Mouse (Mus musculus) midbrain, embryonic 13.5 days (tissue): ENCODE measurements around the gene Hfm1. TPM values are rescaled to one million over a fixed set of nuclear protein-coding genes. Genes with fewer than 3 reads are reported as not detected.
A peak's percentile ranks its signal among the peaks of the same experiment; 100 is the strongest.

ENCODE experiments used
- ATAC-seq: fragments of 200-750 bp; cut with Nextera tagmentation; 2 replicates; pipeline ENCODE4 v1.8.0; 2017; ENCODE audit warnings: mild to moderate bottlenecking, moderate TSS enrichment, moderate library complexity
- H3K27ac ChIP-seq: fragments of 300-500 bp; sonication (generic); 2 replicates; pipeline ENCODE4 v1.5.1; 2015; ENCODE audit warnings: inconsistent platforms, mild to moderate bottlenecking, moderate library complexity
- H3K27me3 ChIP-seq: fragments of 300-500 bp; sonication (generic); 2 replicates; pipeline ENCODE4 v1.6.1; 2015; ENCODE audit warnings: mild to moderate bottlenecking, inconsistent platforms
- H3K36me3 ChIP-seq: fragments of 300-500 bp; sonication (generic); 2 replicates; pipeline ENCODE4 v1.6.1; 2015; ENCODE audit warnings: mild to moderate bottlenecking, inconsistent platforms
- H3K4me1 ChIP-seq: fragments of 300-500 bp; sonication (generic); replicated peaks from 2 replicates; pipeline ENCODE4 v1.6.1; 2015; ENCODE audit warnings: inconsistent platforms
- H3K4me2 ChIP-seq: fragments of 300-500 bp; sonication (generic); replicated peaks from 2 replicates; pipeline ENCODE4 v1.6.1; 2015; ENCODE audit warnings: moderate library complexity, mild to moderate bottlenecking, inconsistent platforms
- H3K4me3 ChIP-seq: fragments of 300-500 bp; sonication (generic); replicated peaks from 2 replicates; pipeline ENCODE4 v1.5.1; 2015; ENCODE audit warnings: mild to moderate bottlenecking, inconsistent platforms
- H3K9ac ChIP-seq: fragments of 300-500 bp; sonication (generic); replicated peaks from 2 replicates; pipeline ENCODE4 v1.6.1; 2015; ENCODE audit warnings: mild to moderate bottlenecking, inconsistent platforms
- H3K9me3 ChIP-seq: fragments of 300-500 bp; sonication (generic); 2 replicates; pipeline ENCODE4 v1.6.1; 2016; ENCODE audit warnings: mild to moderate bottlenecking, inconsistent platforms
- WGBS: fragments of 180-500 bp; shearing (Covaris S2); methylation state at CpG from one replicate; pipeline ENCODE4 v1.1.7; 2015; 5-methylcytosine and 5-hydroxymethylcytosine counted together
- polyA plus RNA-seq: library from polyadenylated mRNA; unstranded; fragments of >200 nt; fragmentation: Nextera tagmentation; extraction: Ambion mirVana; gene quantifications from 2 replicates; pipeline ENCODE4 v1.2.1, GENCODE M21; 2015

The Hfm1 gene
- polyA plus RNA-seq, 1 experiment from 2014 or later: 6.8 TPM

DNA sequence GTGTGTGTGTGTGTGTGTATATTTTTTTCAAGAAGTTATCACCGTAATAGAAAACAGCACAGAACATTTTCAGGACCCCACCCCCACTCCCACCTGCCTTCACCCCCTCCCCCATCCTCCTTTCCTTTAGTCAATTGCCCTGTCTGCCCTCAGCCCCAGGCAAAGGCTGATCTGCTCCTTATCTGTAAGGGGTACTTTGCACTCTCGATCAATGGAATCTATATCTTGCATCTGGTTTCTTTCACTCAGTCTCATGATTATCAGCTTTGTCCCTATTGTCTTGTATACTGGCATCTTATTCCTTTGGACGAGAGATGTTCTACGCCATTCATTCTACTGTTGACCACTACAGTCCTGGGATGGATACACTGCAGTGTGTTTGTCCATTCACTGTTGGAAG, 1.9 kb upstream of the Hfm1 start:
- no peaks in the 10 kb centered on the region for H3K27me3 ChIP-seq
- no peak for ATAC-seq
- no peak overlapping the region for H3K9ac ChIP-seq
- H3K36me3 ChIP-seq: no peaks in the 10 kb centered on the region
- H3K4me2 ChIP-seq: no peak overlapping the region
- 66% methylated on average over 4 of the region's 4 CpGs for WGBS
- H3K27ac ChIP-seq: no peak overlapping the region
- H3K4me3 ChIP-seq: no peak overlapping the region
- no peaks in the 10 kb centered on the region for H3K9me3 ChIP-seq
- H3K4me1 ChIP-seq: peaks cover 13% of the 10 kb centered on the region; the same call in 1 of the 2 replicates

DNA sequence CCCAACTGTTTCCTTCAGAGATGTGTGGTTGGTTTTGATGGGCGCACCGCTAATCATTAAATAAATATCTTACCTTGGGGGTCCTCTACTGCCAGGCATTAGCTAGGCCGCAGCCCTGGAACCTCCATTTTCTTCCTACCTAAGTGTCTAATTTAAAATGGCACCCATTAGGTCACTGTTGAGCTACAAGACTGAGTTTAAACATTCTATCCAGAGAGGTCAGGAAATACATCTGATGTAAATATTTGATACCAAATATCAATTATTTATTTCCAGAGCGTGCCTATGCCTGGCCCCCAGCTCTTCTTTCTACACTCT, 207 bp upstream of the Hfm1 start:
- ATAC-seq: no peak
- Histone ChIP-seq H3K9ac (peak overlapping the region; percentile 81), H3K4me1 (peaks cover 13% of the 10 kb centered on the region; the same call in 1 of the 2 replicates), H3K36me3 (peaks cover 5% of the 10 kb centered on the region; the same call in 1 of the 2 replicates), H3K27ac (peak overlapping the region; percentile 92), H3K4me3 (peak overlapping the region; percentile 56), H3K4me2 (peak overlapping the region; percentile 60), H3K27me3 (no peaks in the 10 kb centered on the region), H3K9me3 (no peaks in the 10 kb centered on the region)
- WGBS: 23% methylated on average over 4 of the region's 4 CpGs

DNA sequence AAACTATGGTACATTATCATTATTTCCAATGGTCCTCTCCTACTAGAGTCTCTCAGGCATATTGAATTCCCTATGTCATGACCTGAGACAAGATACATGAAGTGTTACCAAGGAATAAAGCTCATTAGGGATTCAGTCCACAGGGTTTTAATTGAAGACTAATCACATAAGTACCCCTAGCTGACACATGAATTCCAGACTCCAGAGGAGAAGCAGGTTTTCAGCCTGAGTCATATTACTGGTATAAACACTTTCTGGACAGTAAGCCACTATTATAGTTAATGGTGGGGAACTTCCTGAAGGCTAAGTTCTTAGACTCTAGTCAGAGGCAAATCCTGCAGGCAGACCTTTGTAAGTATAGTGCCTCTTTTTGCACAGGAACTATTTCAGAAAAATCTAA, 6.8 kb downstream of the Hfm1 start:
- no peak overlapping the region for H3K4me2 ChIP-seq
- H3K4me1 ChIP-seq: no peaks in the 10 kb centered on the region
- H3K9me3 ChIP-seq: no peaks in the 10 kb centered on the region
- H3K9ac ChIP-seq: no peak overlapping the region
- no peak overlapping the region for H3K4me3 ChIP-seq
- ATAC-seq: no peak
- no peaks in the 10 kb centered on the region for H3K27me3 ChIP-seq
- H3K27ac ChIP-seq: no peak overlapping the region
- peaks cover 5% of the 10 kb centered on the region; the same call in 1 of the 2 replicates for H3K36me3 ChIP-seq

DNA sequence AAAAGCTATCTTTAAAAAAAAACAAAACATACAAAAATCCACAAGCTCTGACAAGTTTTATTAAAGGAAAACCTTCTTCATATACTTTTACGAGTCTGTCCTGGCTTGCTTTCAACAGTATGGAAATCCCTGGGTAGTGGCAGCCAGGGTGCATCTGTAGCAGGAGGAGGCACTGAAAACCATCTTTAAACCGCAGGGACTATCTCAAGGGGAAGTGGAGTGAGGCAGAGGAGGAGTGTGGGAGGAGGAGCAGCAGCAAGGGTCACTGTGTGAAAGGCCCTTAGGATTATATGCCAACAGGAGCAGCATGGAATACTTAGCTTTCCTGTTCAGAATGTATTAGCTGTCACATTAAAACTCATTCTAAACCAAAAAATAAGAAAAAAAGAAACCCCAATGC, 29.2 kb downstream of the Hfm1 start:
- Histone ChIP-seq H3K4me3 (no peak overlapping the region), H3K4me1 (no peaks in the 10 kb centered on the region), H3K27ac (no peak overlapping the region), H3K27me3 (no peaks in the 10 kb centered on the region), H3K4me2 (no peak overlapping the region), H3K9ac (no peak overlapping the region), H3K36me3 (no peaks in the 10 kb centered on the region), H3K9me3 (no peaks in the 10 kb centered on the region)
- no peak for ATAC-seq
- 64% methylated on average over 2 of the region's 2 CpGs for WGBS

DNA sequence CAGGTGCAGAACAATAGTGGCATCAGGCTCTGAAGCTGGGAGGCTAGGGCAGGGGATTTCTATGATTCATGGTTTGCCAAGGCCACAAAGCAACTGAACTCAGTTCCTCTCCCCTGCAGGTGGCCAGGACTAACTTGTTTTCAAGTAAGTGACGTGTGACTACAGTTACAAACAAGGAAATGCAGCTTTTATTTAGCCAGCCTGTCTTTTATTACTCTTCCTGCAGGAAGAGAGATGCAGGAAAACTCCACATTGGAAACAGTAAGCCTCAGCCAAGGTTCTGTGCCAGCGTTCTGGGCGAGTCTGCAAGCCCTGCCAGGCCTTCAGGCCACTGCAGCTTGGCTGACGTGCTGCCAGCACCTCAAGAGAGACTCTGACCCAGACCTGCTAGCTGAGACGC, 34.3 kb downstream of the Hfm1 start:
- Histone ChIP-seq H3K9me3 (no peaks in the 10 kb centered on the region), H3K4me2 (no peak overlapping the region), H3K4me3 (no peak overlapping the region), H3K36me3 (no peaks in the 10 kb centered on the region), H3K9ac (no peak overlapping the region; the same call in 1 of the 2 replicates), H3K4me1 (no peaks in the 10 kb centered on the region), H3K27ac (no peak overlapping the region), H3K27me3 (no peaks in the 10 kb centered on the region)
- ATAC-seq: no peak
- 26% methylated on average over 5 of the region's 5 CpGs for WGBS

DNA sequence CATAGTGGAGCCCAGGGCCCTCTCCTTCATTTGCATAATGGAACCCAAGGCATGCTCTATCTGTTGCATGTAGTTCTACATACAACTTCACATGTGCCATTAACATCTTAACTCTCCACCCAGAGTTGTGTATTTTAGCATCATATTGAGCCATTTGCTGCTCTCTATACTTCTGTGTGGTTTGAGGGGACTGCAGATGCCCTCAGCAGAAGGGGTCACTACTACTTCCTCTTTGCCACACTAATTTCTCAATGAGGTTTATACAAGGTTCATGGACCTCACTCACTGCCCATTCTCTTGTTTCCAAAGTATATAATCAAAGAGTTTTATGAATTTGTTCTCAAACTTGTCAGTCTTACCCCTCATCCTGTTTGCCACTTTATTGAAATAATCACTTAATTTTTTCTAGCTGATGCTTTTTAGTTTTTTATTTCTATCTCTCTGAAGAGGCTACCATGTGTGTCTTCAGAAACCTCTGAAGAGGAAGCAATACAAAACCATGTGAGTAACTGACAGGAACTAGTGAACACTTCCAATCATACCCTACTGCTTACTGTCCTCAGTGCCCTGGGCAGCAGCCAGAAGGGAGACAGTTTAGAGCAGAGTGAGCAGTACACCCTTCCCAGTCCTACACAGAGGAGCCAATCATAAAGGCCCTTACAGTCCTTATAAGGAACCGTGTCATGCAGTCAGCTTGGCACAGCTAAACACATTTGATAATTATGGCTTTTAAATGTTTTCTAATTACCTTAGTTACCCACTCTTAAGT, 38.6 kb downstream of the Hfm1 start:
- Histone ChIP-seq H3K4me3 (no peak overlapping the region), H3K4me1 (no peaks in the 10 kb centered on the region), H3K36me3 (no peaks in the 10 kb centered on the region), H3K27ac (no peak overlapping the region), H3K4me2 (no peak overlapping the region), H3K9ac (no peak overlapping the region), H3K27me3 (no peaks in the 10 kb centered on the region), H3K9me3 (no peaks in the 10 kb centered on the region)
- ATAC-seq: no peak
- WGBS: 83% methylated on average over 1 of the region's 1 CpGs

DNA sequence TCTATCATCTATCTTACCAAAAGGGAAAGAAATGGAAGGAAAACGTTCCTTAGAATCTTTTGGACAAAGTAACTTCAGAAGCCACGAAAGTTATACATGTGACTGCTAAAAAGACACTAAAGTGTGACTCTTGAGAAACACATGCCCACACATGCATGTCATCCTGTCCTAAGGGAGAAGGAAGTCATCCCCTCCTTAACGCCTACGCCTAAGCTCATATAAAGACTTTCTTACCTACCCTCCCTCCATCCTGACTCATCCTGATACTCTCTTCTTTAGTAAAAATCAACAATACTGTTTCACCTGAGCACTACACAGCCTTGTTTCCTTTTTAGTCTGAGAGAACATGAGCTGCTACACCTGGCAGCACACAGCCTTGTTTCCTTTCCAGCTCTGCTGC, 40.6 kb downstream of the Hfm1 start:
- H3K9me3 ChIP-seq: no peaks in the 10 kb centered on the region
- no peak overlapping the region for H3K4me2 ChIP-seq
- 91% methylated on average over 4 of the region's 4 CpGs for WGBS
- H3K4me3 ChIP-seq: no peak overlapping the region
- no peak overlapping the region for H3K9ac ChIP-seq
- no peak for ATAC-seq
- no peaks in the 10 kb centered on the region for H3K36me3 ChIP-seq
- H3K27me3 ChIP-seq: no peaks in the 10 kb centered on the region
- H3K27ac ChIP-seq: no peak overlapping the region
- H3K4me1 ChIP-seq: no peaks in the 10 kb centered on the region

DNA sequence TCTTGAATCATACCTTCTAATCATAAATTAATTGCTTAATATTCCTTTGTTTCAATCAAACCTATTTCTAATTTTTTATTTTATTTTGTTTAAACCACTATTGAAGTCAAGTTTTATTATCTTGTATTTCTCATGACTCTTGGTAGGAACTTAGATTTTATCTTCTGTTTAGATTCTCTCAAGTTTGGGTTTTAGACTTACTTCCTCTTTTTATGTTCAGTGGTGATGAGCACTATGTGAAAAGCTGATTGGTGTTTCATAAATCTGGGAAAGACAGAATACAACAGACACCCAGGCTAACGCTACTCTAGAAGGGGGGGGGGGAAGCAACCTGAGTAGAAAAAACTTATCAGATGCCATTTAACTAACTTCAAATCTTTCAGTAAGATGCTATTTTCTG, 49.7 kb downstream of the Hfm1 start:
- no peak overlapping the region for H3K27ac ChIP-seq
- 93% methylated on average over 1 of the region's 1 CpGs for WGBS
- H3K4me1 ChIP-seq: no peaks in the 10 kb centered on the region
- no peak for ATAC-seq
- no peak overlapping the region for H3K4me2 ChIP-seq
- H3K4me3 ChIP-seq: no peak overlapping the region
- no peaks in the 10 kb centered on the region for H3K27me3 ChIP-seq
- H3K9me3 ChIP-seq: no peaks in the 10 kb centered on the region
- H3K9ac ChIP-seq: no peak overlapping the region
- H3K36me3 ChIP-seq: no peaks in the 10 kb centered on the region

DNA sequence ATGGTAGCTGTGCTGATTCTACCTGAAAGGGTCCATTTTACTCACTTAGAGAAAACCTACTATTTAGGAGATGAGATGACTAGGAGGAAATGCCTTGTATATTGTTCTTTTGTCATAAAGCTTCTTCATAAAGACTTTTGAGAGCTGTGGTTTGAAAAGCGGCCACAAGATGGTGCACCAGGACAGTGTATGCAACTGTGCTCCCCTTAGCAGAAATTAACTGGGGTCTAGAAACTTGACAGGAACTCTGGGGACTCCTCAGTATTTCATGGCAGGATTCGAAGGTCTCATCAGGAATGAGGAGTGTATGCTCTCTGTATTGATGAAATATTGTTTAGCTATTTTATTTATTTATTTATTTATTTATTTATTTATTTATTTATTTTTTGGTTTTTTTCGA, 65.7 kb downstream of the Hfm1 start:
- Histone ChIP-seq H3K36me3 (peaks cover 6% of the 10 kb centered on the region; the same call in 1 of the 2 replicates), H3K27ac (no peak overlapping the region), H3K4me3 (no peak overlapping the region), H3K27me3 (no peaks in the 10 kb centered on the region), H3K9ac (no peak overlapping the region), H3K4me2 (no peak overlapping the region), H3K4me1 (no peaks in the 10 kb centered on the region), H3K9me3 (no peaks in the 10 kb centered on the region)
- peak; percentile 78; the same call in 1 of the 2 replicates for ATAC-seq
- WGBS: 39% methylated on average over 3 of the region's 3 CpGs

DNA sequence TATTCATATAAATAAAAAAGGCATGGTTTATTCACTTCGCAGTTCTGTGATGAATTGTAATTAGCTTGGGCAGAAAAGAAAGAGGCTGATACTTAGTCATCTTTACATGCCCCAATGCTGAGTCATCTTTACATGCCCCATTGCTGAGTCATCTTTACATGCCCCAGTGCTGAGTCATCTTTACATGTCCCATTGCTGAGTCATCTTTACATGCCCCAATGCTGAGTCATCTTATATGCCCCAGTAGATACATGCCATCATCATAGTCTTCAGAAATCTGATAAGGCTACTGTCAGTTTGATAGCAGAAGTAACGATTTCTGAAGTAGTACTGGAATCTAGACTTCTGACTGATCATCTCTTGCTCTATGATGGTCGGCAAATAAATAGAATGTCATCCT, 72.8 kb downstream of the Hfm1 start:
- Histone ChIP-seq H3K9me3 (no peaks in the 10 kb centered on the region), H3K36me3 (peaks cover 10% of the 10 kb centered on the region), H3K9ac (no peak overlapping the region), H3K27me3 (no peaks in the 10 kb centered on the region), H3K4me1 (no peaks in the 10 kb centered on the region), H3K27ac (no peak overlapping the region), H3K4me2 (no peak overlapping the region), H3K4me3 (no peak overlapping the region)
- ATAC-seq: no peak
- 91% methylated on average over 3 of the region's 3 CpGs for WGBS

DNA sequence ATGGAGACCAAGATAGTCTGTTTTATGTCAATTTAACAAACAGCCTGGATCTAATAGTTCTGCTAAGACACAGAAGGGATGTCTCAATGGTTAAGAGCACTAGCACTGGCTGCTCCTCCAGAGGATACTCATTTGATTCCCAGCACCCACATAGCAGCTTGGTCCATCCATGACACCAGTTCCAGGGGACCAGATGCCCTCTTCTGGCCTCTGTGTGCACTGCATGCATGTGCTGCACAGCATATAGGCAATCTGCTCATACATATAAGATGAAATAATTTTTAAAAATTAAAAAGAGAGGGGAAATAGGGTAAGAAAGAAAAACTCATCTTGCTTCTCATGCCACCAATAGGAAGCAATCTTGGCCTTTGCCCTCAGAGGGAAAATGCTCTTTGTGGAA, 79.1 kb downstream of the Hfm1 start:
- Histone ChIP-seq H3K4me2 (no peak overlapping the region), H3K27me3 (no peaks in the 10 kb centered on the region), H3K4me3 (no peak overlapping the region), H3K9ac (no peak overlapping the region), H3K36me3 (peaks cover 9% of the 10 kb centered on the region), H3K4me1 (no peaks in the 10 kb centered on the region), H3K27ac (no peak overlapping the region), H3K9me3 (no peaks in the 10 kb centered on the region)
- no peak for ATAC-seq

DNA sequence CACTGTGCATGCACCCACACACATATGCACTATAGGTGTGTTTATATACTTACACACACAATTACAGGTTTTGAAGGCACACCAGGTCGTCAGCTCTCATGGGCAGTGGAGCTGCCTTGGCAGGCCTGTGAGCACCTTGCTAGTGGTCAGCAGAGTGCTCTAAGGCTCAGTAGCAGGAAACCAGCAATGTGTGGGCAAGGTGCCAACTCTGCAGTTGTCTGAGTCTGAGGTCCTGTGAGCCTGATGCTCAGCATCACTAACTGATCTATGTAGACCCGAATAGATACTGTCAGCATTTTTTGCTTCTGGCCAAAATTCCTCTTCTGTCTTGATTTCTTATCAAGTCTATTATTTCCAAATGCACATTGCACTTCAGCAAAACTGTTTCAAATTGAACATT, 82.2 kb downstream of the Hfm1 start:
- Histone ChIP-seq H3K4me1 (no peaks in the 10 kb centered on the region), H3K9me3 (no peaks in the 10 kb centered on the region), H3K4me2 (no peak overlapping the region), H3K9ac (no peak overlapping the region), H3K27ac (no peak overlapping the region), H3K4me3 (no peak overlapping the region), H3K27me3 (no peaks in the 10 kb centered on the region), H3K36me3 (peaks cover 9% of the 10 kb centered on the region)
- 84% methylated on average over 2 of the region's 2 CpGs for WGBS
- no peak for ATAC-seq

DNA sequence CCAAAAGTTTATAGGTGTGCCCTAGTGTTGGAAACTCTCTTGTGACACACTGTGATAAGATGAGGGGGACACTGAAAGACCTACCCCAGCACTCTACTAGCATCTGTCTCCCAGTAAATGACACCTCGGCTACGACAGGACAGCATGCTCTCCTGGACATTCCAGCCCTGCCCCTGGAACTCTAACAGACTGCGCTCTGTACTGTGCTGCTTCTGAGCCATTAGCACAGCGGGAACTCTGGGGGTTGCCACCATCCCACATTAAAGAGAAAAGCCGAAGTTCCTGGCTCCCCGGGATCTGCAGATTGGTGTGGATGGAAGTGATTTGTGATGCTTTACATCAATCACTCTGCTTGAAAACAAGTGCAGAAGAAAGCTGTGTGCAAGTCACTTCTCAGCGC, 93.1 kb downstream of the Hfm1 start:
- Histone ChIP-seq H3K36me3 (no peaks in the 10 kb centered on the region), H3K9me3 (no peaks in the 10 kb centered on the region; the same call in 1 of the 2 replicates), H3K4me2 (no peak overlapping the region), H3K4me3 (no peak overlapping the region), H3K4me1 (no peaks in the 10 kb centered on the region), H3K27me3 (no peaks in the 10 kb centered on the region), H3K27ac (no peak overlapping the region), H3K9ac (no peak overlapping the region)
- ATAC-seq: no peak
- whole genome bisulfite sequencing: 28% methylated on average over 6 of the region's 7 CpGs
